Mouse (Mus musculus) hindbrain, embryonic 12.5 days (tissue): ENCODE results near the gene Dpp8. TPM values are rescaled to one million over a fixed set of nuclear protein-coding genes. Genes with fewer than 3 reads are reported as not detected.

Source experiments
- ATAC-seq: fragments of 200-750 bp; cut with Nextera tagmentation; 2 replicates; pipeline ENCODE4 v1.8.0; 2017; ENCODE audit warnings: moderate TSS enrichment; ENCODE audit not compliant: low FRiP score
- H3K27ac ChIP-seq: fragments of 300-500 bp; sonication (generic); 2 replicates; pipeline ENCODE4 v1.5.1; 2016; ENCODE audit warnings: mild to moderate bottlenecking
- H3K27me3 ChIP-seq: fragments of 300-500 bp; sonication (generic); 2 replicates; pipeline ENCODE4 v1.6.1; 2016; ENCODE audit warnings: mild to moderate bottlenecking
- H3K36me3 ChIP-seq: fragments of 300-500 bp; sonication (generic); 2 replicates; pipeline ENCODE4 v1.6.1; 2016; ENCODE audit warnings: mild to moderate bottlenecking
- H3K4me1 ChIP-seq: fragments of 300-500 bp; sonication (generic); 2 replicates; pipeline ENCODE4 v1.6.1; 2016
- H3K4me2 ChIP-seq: fragments of 300-500 bp; sonication (generic); replicated peaks from 2 replicates; pipeline ENCODE4 v1.6.1; 2016; ENCODE audit warnings: mild to moderate bottlenecking
- H3K4me3 ChIP-seq: fragments of 300-500 bp; sonication (generic); 2 replicates; pipeline ENCODE4 v1.5.1; 2016; ENCODE audit warnings: mild to moderate bottlenecking
- H3K9ac ChIP-seq: fragments of 300-500 bp; sonication (generic); 2 replicates; pipeline ENCODE4 v1.6.1; 2016; ENCODE audit warnings: mild to moderate bottlenecking, moderate library complexity
- H3K9me3 ChIP-seq: fragments of 300-500 bp; sonication (generic); replicated peaks from 2 replicates; pipeline ENCODE4 v1.6.1; 2016; ENCODE audit warnings: mild to moderate bottlenecking
- WGBS: fragments of 180-500 bp; shearing (Covaris S2); methylation state at CpG from one replicate; pipeline ENCODE4 v1.1.7; 2016; 5-methylcytosine and 5-hydroxymethylcytosine counted together
- polyA plus RNA-seq: library from polyadenylated mRNA; unstranded; fragments of >200 nt; fragmentation: Nextera tagmentation; extraction: Ambion mirVana; gene quantifications from 2 replicates; pipeline ENCODE4 v1.2.1, GENCODE M21; 2016

Gene Dpp8
- polyA plus RNA-seq, 1 experiment from 2014 or later = 56.8 TPM

- peaks cover 30% of the 10 kb centered on the region for H3K27me3 ChIP-seq
- H3K36me3 ChIP-seq = peaks cover 11% of the 10 kb centered on the region
- peak overlapping the region; percentile 42 for H3K4me3 ChIP-seq
- 3% methylated on average over 46 of the region's 48 CpGs for WGBS
- peak overlapping the region; percentile 68 for H3K9ac ChIP-seq
- peak; percentile 44 for ATAC-seq
- no peak overlapping the region for H3K27ac ChIP-seq
- H3K4me1 ChIP-seq = peaks cover 17% of the 10 kb centered on the region
- H3K9me3 ChIP-seq = no peaks in the 10 kb centered on the region
- peak overlapping the region; percentile 91 for H3K4me2 ChIP-seq
Measured at GRCm38 (mm10) chr9:65123552-65124168, 91.4 kb downstream of the Dpp8 start.

DNA sequence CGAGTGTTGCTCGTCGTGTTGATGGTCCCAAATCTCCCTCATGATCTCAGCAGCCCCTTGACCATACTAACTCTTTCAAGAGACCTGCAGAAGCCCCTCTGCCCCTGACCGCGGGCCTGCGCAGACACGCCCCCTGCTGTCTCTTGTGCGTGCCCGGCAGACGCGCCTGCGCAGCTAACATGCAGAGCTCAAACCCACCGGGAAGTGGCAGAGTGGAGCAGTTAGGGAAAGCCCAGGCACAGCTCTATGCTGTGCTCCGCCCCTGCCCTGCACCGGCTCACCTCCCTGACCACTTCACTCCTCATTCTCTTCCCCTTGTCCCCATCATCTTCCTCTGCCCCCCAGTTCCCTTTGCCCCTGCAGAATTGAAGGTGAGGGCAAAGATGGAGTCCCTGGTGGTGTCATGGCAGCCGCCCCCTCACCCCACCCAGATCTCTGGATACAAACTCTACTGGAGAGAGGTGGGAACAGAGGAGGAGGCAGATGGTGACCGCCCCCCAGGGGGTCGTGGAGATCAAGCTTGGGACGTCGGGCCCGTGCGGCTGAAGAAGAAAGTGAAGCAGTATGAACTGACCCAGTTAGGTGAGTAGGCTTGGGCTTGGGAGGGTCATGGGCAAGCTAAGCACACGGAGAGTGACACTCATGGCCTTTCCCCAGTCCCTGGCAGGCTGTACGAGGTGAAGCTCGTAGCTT, 96.1 kb downstream of the Dpp8 start:
- no peak overlapping the region for H3K9ac ChIP-seq
- H3K4me1 ChIP-seq = peaks cover 15% of the 10 kb centered on the region
- H3K36me3 ChIP-seq = peaks cover 11% of the 10 kb centered on the region; the same call in 1 of the 2 replicates
- H3K4me3 ChIP-seq = no peak overlapping the region
- peaks cover 13% of the 10 kb centered on the region; the same call in 1 of the 2 replicates for H3K27me3 ChIP-seq
- H3K9me3 ChIP-seq = no peaks in the 10 kb centered on the region
- H3K27ac ChIP-seq = no peak overlapping the region
- peak overlapping the region; percentile 26; the same call in 1 of the 2 replicates for H3K4me2 ChIP-seq
- ATAC-seq = peak; percentile 29; the same call in 1 of the 2 replicates
- WGBS = 10% methylated on average over 25 of the region's 25 CpGs

DNA sequence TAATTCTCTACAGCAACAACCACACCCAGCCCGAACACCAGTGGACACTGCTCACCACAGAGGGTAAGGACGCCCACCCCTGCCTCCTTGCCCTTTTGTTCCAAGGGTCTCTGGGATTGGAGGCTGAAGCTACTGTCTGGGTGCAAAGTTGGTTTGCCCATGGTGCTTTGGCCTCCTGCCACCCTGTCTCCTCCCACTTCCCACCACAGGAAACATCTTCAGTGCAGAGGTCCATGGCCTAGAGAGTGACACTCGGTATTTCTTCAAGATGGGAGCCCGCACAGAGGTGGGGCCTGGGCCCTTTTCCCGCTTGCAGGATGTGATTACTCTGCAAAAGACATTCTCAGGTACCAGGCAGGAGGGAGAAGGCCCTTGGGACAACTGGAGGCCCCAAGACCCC, 99.5 kb downstream of the Dpp8 start:
- whole genome bisulfite sequencing = 84% methylated on average over 5 of the region's 5 CpGs
- Histone ChIP-seq H3K27ac (no peak overlapping the region), H3K27me3 (0 out of 2 replicates have a peak, but pooled peaks cover 2% of the 10 kb centered on the region), H3K4me2 (no peak overlapping the region), H3K36me3 (peaks cover 10% of the 10 kb centered on the region; the same call in 1 of the 2 replicates), H3K9ac (no peak overlapping the region), H3K4me1 (peaks cover 17% of the 10 kb centered on the region), H3K9me3 (no peaks in the 10 kb centered on the region), H3K4me3 (no peak overlapping the region)
- no peak for ATAC-seq

Other genes with a start within 250 kb of the Dpp8 start
- 10.3 and 12.8 TPM in 2 replicates for gene Dennd4a, start 221.1 kb upstream of the Dpp8 start, polyA plus RNA-seq
- 0.05 and 0.07 TPM in 2 replicates for gene Slc24a1, start 80.8 kb upstream of the Dpp8 start, polyA plus RNA-seq
- 49.6 and 58.6 TPM in 2 replicates for gene Ints14, start 71.5 kb upstream of the Dpp8 start, polyA plus RNA-seq
- gene Hacd3, start 10.7 kb upstream of the Dpp8 start, polyA plus RNA-seq = 152 TPM in 2 replicates
- gene Igdcc4, start 69.1 kb downstream of the Dpp8 start, polyA plus RNA-seq = 14.5 and 17.0 TPM in 2 replicates
- gene Igdcc3, start 108.8 kb downstream of the Dpp8 start, polyA plus RNA-seq = 30.9 and 34.4 TPM in 2 replicates
- 5.8 and 6.4 TPM in 2 replicates for gene Parp16, start 162.9 kb downstream of the Dpp8 start, polyA plus RNA-seq
- 0.41 and 0.73 TPM in 2 replicates for gene Cilp, start 232.8 kb downstream of the Dpp8 start, polyA plus RNA-seq